Mouse (Mus musculus) bone marrow, adult 2 months (tissue): ENCODE data around the gene Tyrobp. TPM values are rescaled to one million over a fixed set of nuclear protein-coding genes. Genes with fewer than 3 reads are reported as not detected.

Experiments
- H3K27ac ChIP-seq: fragments of 200-500 bp; 2 replicates; pipeline ENCODE4 v1.5.1; 2012; ENCODE audit warnings: low read depth, mild to moderate bottlenecking, control low read depth, inconsistent platforms, low read length; ENCODE audit not compliant: control insufficient read depth, poor library complexity, insufficient read depth
- H3K4me1 ChIP-seq: fragments of 200-500 bp; 2 replicates; pipeline ENCODE4 v1.6.1; 2011; ENCODE audit warnings: low read length; ENCODE audit not compliant: control insufficient read depth, insufficient read depth
- H3K4me3 ChIP-seq: fragments of 200-500 bp; replicated peaks from 2 replicates; pipeline ENCODE3; 2011; ENCODE audit warnings: mild to moderate bottlenecking, low read depth, low read length, control low read depth; ENCODE audit not compliant: control insufficient read depth
- CTCF ChIP-seq: fragments of 200-500 bp; IDR thresholded peaks from 2 replicates; pipeline ENCODE4 v1.5.1; 2011; ENCODE audit warnings: low read length, control low read depth; ENCODE audit not compliant: control insufficient read depth, insufficient read depth
- POLR2A ChIP-seq: fragments of 200-500 bp; IDR thresholded peaks from 2 replicates; pipeline ENCODE4 v1.6.1; 2011; ENCODE audit warnings: low read depth, mild to moderate bottlenecking, control low read depth, low read length, borderline replicate concordance; ENCODE audit not compliant: control insufficient read depth
- WGBS: fragments of 180-500 bp; shearing (Covaris S2); methylation state at CpG from one replicate; pipeline ENCODE4 v1.1.7; 2018; 5-methylcytosine and 5-hydroxymethylcytosine counted together
- polyA plus RNA-seq: library from polyadenylated mRNA; stranded (reverse); fragments of >200 nt; gene quantifications from 2 replicates; pipeline ENCODE4 v1.2.4, GENCODE M21; 2011; ENCODE audit warnings: low replicate concordance; ENCODE audit not compliant: missing spikeins, insufficient read depth, insufficient read length

Tyrobp gene
- polyA plus RNA-seq, 1 experiment: 433 TPM

DNA sequence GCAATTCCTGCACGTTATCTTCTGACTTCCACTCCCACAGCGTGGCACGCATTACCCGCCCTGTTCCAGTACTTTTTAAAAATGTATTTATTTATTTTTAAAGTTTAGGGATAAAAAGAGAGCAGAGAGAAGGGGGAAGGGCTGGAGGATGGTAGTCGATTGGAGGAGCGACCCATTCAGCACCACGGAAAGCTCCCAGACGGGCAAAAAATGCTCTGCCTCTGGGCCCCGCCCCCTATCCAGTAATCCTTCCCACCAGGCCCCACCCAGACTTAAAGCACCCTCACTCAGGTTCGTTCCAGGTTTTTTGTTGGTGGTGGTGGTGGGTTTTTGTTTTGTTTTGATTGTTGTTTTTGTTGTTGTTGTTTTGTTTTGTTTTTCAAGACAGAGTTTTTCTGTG lies 20.7 kb downstream of the Tyrobp start:
- H3K4me1 ChIP-seq: peaks cover 1% of the 10 kb centered on the region; the same call in 1 of the 2 replicates
- no peak for TF ChIP-seq CTCF
- no peak for TF ChIP-seq POLR2A
- 3% methylated on average over 10 of the region's 10 CpGs for WGBS
- no peak overlapping the region for H3K4me3 ChIP-seq
- H3K27ac ChIP-seq: no peak overlapping the region

GRCm38 (mm10) chr7:30434701-30435100 lies 21.1 kb downstream of the Tyrobp start:
- H3K4me1 ChIP-seq: peaks cover 1% of the 10 kb centered on the region; the same call in 1 of the 2 replicates
- H3K4me3 ChIP-seq: no peak overlapping the region
- WGBS: 60% methylated on average over 10 of the region's 10 CpGs
- TF ChIP-seq CTCF: no peak
- no peak for TF ChIP-seq POLR2A
- H3K27ac ChIP-seq: no peak overlapping the region

- Histone ChIP-seq H3K4me3 (no peak overlapping the region), H3K4me1 (no peaks in the 10 kb centered on the region), H3K27ac (no peak overlapping the region)
- TF ChIP-seq POLR2A: no peak
- TF ChIP-seq CTCF: no peak
- 37% methylated on average over 9 of the region's 9 CpGs for WGBS
Measured at GRCm38 (mm10) chr7:30435156-30435555, 21.6 kb downstream of the Tyrobp start.

DNA sequence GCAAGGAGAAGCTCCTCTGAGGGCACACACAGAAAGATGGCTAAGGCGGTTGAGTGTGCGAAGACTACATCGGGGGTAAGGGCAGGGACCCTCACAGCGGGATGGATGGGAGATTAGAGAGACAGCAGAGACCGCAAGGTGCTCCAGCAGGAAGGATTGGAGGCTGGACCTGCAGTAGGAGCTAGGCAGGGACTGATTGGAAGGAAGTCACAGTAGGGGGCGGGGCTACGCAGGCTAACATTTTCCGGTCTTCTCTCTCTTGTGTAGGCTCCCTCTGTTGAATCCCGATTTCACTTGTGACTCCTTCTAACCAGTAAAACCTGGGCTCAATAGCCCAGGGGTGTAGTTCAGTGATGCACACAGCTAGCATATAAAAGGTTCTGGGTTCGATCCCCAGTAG lies 23.3 kb downstream of the Tyrobp start:
- Histone ChIP-seq H3K4me3 (no peak overlapping the region), H3K4me1 (no peaks in the 10 kb centered on the region), H3K27ac (no peak overlapping the region)
- 15% methylated on average over 10 of the region's 10 CpGs for WGBS
- TF ChIP-seq CTCF (no peak), POLR2A (no peak)

GRCm38 (mm10) chr7:30439734-30440133 lies 26.2 kb downstream of the Tyrobp start:
- H3K27ac ChIP-seq: no peak overlapping the region
- no peak for TF ChIP-seq POLR2A
- no peak for TF ChIP-seq CTCF
- 66% methylated on average over 13 of the region's 13 CpGs for WGBS
- no peaks in the 10 kb centered on the region for H3K4me1 ChIP-seq
- no peak overlapping the region for H3K4me3 ChIP-seq

DNA sequence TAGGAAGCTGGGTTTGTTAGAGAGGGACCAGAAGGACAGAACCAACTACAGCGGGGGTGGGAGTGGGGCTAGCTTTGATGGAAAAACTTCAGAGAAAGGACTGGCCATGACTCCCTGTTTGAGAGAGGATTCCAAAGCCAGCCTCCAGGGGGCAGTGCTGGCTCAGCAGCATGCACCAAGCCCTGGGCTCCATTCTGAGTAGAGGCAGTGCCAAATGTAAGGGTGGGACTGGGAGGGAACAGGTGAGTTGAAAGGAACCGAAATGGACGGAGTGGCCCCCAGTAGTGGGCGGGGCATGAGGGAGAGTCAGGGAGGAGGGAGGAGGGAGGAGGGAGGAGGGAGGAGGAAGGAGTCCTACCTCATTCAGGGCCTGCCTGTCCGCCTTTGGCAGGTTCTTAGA lies 27.1 kb downstream of the Tyrobp start:
- Histone ChIP-seq H3K4me1 (no peaks in the 10 kb centered on the region), H3K4me3 (no peak overlapping the region), H3K27ac (no peak overlapping the region)
- WGBS: 19% methylated on average over 4 of the region's 5 CpGs
- TF ChIP-seq CTCF (peak; percentile 82), POLR2A (no peak)

DNA sequence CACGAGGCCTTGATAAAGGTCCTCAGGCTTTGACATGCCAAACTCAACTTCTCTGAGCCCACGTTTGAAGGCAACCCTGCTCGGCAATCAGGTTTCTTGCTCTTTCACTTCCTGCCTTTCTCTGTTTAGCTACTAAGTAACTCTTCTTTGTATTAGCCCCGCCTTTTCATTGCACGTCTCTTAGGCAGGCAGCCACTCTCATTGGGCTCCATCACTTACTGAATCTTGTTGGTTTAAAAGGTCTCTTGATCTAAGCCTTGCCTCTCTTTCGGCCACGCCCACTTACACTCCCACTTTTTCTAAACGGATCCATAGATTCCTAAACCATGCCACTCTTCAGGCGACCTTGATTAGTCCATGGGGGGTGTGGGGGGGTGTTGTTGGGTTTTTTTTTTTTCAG lies 30.1 kb downstream of the Tyrobp start:
- Histone ChIP-seq H3K4me3 (no peak overlapping the region), H3K27ac (no peak overlapping the region), H3K4me1 (no peaks in the 10 kb centered on the region)
- WGBS: 20% methylated on average over 9 of the region's 9 CpGs
- no peak for TF ChIP-seq POLR2A
- TF ChIP-seq CTCF: no peak

DNA sequence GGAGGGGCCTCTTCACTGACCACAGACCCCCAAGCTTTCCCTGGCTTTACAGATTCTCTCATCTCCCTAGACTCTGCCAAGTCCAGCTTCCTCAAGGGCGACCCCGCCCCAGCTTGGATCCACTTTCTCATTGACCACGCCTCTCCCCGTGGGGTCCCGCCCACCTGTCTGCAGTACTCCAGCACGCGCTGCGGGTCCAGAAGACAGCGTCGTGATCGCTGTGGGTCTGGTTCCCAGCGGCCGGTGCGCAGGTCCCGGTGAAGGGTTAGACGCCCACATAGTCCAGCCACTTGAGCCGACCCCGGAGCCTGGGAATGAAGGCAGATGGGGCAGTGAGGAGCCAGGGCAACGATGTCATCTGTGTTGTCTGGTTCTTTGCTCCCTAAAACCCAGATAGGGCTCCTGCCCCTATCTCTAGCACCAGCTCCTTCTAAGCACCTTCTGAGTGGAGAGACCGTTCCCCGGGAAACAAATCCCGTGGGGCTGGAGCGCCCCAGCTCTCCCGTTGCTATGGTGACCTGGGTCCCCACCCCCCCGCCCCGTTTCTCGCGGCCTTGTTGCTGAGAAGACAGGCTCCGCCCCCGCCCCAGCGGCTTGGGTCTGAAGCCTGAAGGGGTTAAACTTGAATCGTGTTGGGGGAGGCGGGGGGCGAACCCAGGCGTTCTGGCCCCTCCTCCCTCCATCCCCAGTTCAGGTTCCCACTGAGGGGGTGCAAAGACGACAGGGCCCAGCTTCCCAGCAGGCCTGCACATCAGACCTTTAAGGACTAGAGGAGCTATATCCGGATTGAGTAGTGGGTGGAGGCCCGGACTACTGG lies 30.8 kb downstream of the Tyrobp start:
- no peak for TF ChIP-seq POLR2A
- TF ChIP-seq CTCF: no peak
- 2% methylated on average over 38 of the region's 38 CpGs for WGBS
- Histone ChIP-seq H3K27ac (no peak overlapping the region), H3K4me1 (no peaks in the 10 kb centered on the region), H3K4me3 (no peak overlapping the region)
